Mouse (Mus musculus): ENCODE measurements at regions not wholly inside any gene's neighbourhood (a gene's known extent, or its start where the extent isn't known, plus 50 kb on each side); places are given as distances from the start of the nearest gene placed in this dataset.

DNA sequence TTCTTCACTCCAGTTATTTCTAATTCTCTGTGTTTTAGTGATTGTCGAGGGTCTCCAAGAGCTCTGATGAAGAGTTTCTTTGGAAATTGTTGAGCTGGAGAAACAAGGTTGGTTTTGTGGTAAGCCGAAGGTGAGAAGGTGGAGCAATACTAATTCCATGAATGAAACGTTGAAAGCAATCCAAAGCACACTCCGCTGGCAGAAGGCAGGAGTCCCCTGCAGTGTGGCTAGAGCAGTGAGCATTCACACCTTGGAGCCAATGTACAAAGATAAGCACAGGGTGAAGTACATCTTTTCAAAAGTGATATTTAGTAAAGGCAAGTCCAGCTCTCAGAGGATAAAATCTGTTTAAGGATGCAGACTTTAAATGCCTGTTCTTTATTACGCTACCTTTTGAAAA lies 208.2 kb upstream of the Far2 start:
- whole genome bisulfite sequencing = 84% methylated on average over 5 of the region's 5 CpGs
- no peak overlapping the region for H3K4me2 ChIP-seq
- no peak for ATAC-seq (ENCODE audit: insufficient number of reproducible peaks, insufficient read depth, low FRiP score, low TSS enrichment, low read depth)
- no peak overlapping the region for H3K4me3 ChIP-seq
- H3K9me3 ChIP-seq = no peaks in the 10 kb centered on the region
- no peaks in the 10 kb centered on the region for H3K4me1 ChIP-seq
- H3K27me3 ChIP-seq = no peaks in the 10 kb centered on the region
- no peaks in the 10 kb centered on the region for H3K36me3 ChIP-seq
- no peak overlapping the region for H3K27ac ChIP-seq
- no peak overlapping the region for H3K9ac ChIP-seq

DNA sequence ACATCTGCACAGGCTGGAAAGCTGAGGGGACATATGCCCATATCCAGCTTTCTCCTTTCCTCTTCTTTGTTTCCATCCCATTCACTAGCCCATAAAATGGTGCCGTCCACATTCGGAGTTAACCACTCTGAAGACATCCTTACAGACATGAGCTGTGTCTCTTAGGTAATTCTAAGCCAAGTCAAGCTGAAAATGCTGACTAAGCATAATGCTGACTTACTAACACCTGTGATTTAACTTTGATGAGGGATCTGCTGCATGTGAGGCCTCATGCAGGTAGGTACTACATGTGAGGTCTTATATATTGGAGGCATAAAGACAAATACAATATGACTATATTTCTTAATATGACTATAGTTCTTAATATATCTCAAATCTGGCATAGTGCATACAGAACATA lies 197.1 kb upstream of the Far2 start:
- Histone ChIP-seq H3K4me3 (no peak overlapping the region), H3K36me3 (no peaks in the 10 kb centered on the region), H3K9me3 (no peaks in the 10 kb centered on the region), H3K4me1 (no peaks in the 10 kb centered on the region), H3K27ac (no peak overlapping the region), H3K27me3 (no peaks in the 10 kb centered on the region), H3K9ac (no peak overlapping the region), H3K4me2 (no peak overlapping the region)
- ATAC-seq (ENCODE audit: insufficient number of reproducible peaks, insufficient read depth, low FRiP score, low TSS enrichment, low read depth) = no peak
- WGBS = 98% methylated on average over 2 of the region's 2 CpGs

DNA sequence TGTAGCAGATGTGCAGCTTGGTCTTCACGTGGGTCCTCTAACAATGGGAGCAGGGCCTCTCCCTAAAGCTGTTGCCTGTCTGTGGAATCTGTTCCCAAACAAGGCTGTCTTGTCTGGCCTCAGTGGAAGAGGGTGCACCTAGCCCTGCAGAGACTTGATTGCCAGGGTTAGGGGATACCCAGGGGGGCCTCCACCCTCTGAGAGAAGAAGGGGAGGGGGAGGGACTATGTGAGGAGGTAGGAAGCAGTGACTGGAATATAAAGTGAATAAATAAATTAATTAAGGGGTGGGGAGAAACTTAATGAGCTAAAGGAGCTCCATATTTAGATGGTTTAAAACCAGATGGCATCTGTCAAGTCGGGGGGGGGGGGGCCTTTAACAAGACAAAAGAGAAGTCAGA lies 185.9 kb upstream of the Far2 start:
- WGBS = 50% methylated on average over 2 of the region's 2 CpGs
- no peaks in the 10 kb centered on the region for H3K9me3 ChIP-seq

DNA sequence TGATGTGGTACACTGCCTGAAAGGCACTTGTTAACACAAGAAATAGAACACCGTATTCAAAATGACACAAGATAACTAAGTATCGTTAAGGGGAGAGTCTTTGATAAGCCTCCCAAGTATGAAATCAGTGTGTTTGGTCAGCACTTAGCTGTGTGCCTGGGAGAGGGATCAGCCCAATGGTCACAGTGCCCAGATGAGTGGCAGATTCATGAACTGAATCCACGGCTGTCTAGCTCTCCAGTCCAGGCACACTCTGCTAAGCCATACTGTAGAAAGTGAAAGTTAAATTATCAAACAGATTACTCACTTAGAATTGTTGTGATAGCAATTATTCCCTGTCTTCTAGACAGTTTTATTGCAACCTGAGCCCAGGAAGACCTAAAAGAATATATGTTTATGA lies 176.0 kb upstream of the Far2 start:
- Histone ChIP-seq H3K9me3 (no peaks in the 10 kb centered on the region), H3K4me3 (no peak overlapping the region), H3K9ac (no peak overlapping the region), H3K27ac (no peak overlapping the region), H3K36me3 (no peaks in the 10 kb centered on the region), H3K4me2 (no peak overlapping the region), H3K4me1 (no peaks in the 10 kb centered on the region), H3K27me3 (no peaks in the 10 kb centered on the region)
- 76% methylated on average over 3 of the region's 3 CpGs for WGBS
- ATAC-seq (ENCODE audit: insufficient number of reproducible peaks, insufficient read depth, low FRiP score, low TSS enrichment, low read depth) = no peak

More for the DNA sequence above, 185.9 kb upstream of the Far2 start:
- ATAC-seq (ENCODE audit: insufficient number of reproducible peaks, insufficient read depth, low FRiP score, low TSS enrichment, low read depth) = no peak
- no peak overlapping the region for H3K4me2 ChIP-seq
- no peak overlapping the region for H3K27ac ChIP-seq
- no peak overlapping the region for H3K4me3 ChIP-seq
- no peaks in the 10 kb centered on the region for H3K4me1 ChIP-seq
- no peaks in the 10 kb centered on the region for H3K36me3 ChIP-seq
- H3K9ac ChIP-seq = no peak overlapping the region
- no peaks in the 10 kb centered on the region for H3K27me3 ChIP-seq

DNA sequence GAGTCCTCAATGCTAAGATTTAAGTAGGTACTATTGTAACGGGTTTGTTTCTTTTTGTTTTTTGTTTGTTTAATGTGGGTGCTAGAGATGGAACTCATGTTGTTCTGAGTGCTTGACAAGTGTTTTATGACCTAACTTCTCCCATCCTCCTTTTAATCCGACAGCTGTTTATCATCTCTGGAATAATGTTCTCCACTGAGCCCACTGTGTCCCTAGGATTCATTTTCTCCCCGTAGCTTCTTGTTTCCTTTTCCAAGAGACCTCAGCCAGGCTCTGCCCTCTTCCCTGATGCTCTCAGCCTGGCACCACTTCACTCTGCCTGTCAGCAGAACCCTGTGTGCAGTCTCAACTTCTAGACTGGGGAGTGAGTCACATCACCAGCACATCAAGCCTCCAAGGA lies 173.9 kb upstream of the Far2 start:
- H3K4me3 ChIP-seq = no peak overlapping the region
- no peak overlapping the region for H3K27ac ChIP-seq
- no peaks in the 10 kb centered on the region for H3K9me3 ChIP-seq
- H3K4me2 ChIP-seq = no peak overlapping the region
- no peak overlapping the region for H3K9ac ChIP-seq
- no peaks in the 10 kb centered on the region for H3K4me1 ChIP-seq
- no peaks in the 10 kb centered on the region for H3K27me3 ChIP-seq
- ATAC-seq (ENCODE audit: insufficient number of reproducible peaks, insufficient read depth, low FRiP score, low TSS enrichment, low read depth) = no peak
- H3K36me3 ChIP-seq = no peaks in the 10 kb centered on the region
- WGBS = 70% methylated on average over 3 of the region's 3 CpGs

DNA sequence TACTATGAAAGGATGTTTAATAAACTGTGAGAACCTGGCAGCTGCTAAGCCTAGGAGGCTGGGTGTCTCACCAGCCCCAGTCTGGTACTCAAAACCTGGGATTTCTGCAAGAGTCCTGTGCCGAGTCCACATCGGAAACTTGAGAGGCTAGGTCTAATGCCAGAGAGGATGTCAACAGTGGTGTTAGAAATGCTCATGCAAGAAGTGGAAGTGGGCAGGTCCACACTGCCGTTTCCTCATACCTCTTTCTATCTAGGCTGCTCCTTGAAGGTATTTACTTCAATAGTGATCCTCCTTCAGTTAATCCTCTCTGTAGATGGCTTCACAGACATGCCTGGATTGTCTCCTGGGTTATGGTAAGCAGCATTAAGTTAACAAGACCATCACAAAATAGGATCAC lies 168.6 kb upstream of the Far2 start:
- Histone ChIP-seq H3K36me3 (no peaks in the 10 kb centered on the region), H3K9ac (no peak overlapping the region), H3K9me3 (no peaks in the 10 kb centered on the region), H3K27me3 (no peaks in the 10 kb centered on the region), H3K4me3 (no peak overlapping the region), H3K27ac (no peak overlapping the region), H3K4me1 (no peaks in the 10 kb centered on the region), H3K4me2 (no peak overlapping the region)
- no peak for ATAC-seq (ENCODE audit: insufficient number of reproducible peaks, insufficient read depth, low FRiP score, low TSS enrichment, low read depth)
- 85% methylated on average over 3 of the region's 3 CpGs for WGBS

DNA sequence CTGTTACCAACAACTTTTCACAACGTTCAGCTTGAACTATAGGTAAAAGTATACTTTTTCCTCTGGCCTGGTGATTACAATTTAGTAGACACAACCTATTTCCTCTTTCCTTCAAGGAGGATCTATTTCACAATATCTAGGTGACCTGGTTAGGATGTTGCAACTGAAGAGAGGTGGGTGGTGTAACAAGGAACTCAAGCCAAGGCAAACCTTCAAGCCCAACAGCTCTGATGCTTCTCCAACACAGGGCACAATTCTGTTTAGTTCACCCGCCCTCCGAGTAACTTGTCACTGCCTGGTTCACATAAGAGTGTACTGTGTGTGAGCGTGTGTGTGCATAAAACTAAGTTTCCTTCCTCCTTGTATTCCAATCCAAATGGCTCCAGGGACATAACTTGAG lies 161.2 kb upstream of the Far2 start:
- H3K4me2 ChIP-seq = no peak overlapping the region
- H3K27ac ChIP-seq = no peak overlapping the region
- 79% methylated on average over 4 of the region's 4 CpGs for WGBS
- H3K27me3 ChIP-seq = no peaks in the 10 kb centered on the region
- no peaks in the 10 kb centered on the region for H3K9me3 ChIP-seq
- H3K36me3 ChIP-seq = no peaks in the 10 kb centered on the region
- ATAC-seq (ENCODE audit: insufficient number of reproducible peaks, insufficient read depth, low FRiP score, low TSS enrichment, low read depth) = no peak
- H3K4me1 ChIP-seq = no peaks in the 10 kb centered on the region
- H3K9ac ChIP-seq = no peak overlapping the region
- no peak overlapping the region for H3K4me3 ChIP-seq

DNA sequence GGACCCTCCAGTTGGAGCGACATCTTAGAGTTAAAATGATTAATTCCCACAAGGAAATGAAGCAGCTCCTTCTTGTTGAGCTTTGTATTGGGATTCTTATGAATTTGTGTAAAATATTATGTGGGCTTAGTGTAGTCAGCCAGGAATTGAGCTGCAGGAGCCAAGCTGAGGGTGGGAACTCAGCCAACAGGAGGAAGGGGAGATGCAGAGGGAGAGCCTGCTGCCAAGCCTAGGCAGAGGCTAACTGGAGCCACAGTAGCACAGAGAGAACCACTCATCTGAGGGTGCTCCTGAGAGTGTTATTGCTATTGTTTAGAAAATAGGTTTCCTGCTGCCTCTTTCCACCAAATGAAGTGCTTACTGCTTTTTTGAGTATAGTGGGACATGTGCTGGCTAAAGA lies 127.4 kb upstream of the Far2 start:
- Histone ChIP-seq H3K4me2 (no peak overlapping the region), H3K36me3 (no peaks in the 10 kb centered on the region), H3K9ac (no peak overlapping the region), H3K9me3 (no peaks in the 10 kb centered on the region), H3K4me3 (no peak overlapping the region), H3K4me1 (peaks cover 5% of the 10 kb centered on the region), H3K27me3 (no peaks in the 10 kb centered on the region; the same call in 1 of the 2 replicates), H3K27ac (no peak overlapping the region)
- no peak for ATAC-seq (ENCODE audit: insufficient number of reproducible peaks, insufficient read depth, low FRiP score, low TSS enrichment, low read depth)
- 71% methylated on average over 1 of the region's 1 CpGs for WGBS

DNA sequence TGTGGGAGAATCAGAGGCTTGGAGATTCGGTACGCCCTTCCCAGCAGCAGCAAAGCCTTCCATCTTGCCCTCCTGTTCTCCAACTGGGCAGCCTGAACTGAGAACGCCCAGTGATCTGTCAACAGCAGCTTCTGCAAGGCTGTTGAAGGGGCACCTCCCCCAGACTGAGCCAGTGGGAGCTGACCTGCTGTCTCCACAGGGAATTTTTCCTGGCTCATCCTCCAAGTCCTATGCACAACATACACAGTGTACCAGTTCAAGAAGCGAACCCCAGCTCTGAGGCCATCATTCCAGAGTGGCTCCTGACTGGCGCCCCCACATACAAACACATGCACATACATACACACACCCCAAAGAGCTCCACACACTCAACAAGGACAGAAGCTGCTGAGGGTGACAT lies 126.0 kb upstream of the Far2 start:
- no peak overlapping the region for H3K4me2 ChIP-seq
- no peak overlapping the region for H3K4me3 ChIP-seq
- H3K36me3 ChIP-seq = no peaks in the 10 kb centered on the region
- no peak overlapping the region for H3K27ac ChIP-seq
- H3K9me3 ChIP-seq = no peaks in the 10 kb centered on the region
- H3K4me1 ChIP-seq = peaks cover 5% of the 10 kb centered on the region
- H3K27me3 ChIP-seq = no peaks in the 10 kb centered on the region; the same call in 1 of the 2 replicates
- no peak overlapping the region for H3K9ac ChIP-seq
- no peak for ATAC-seq (ENCODE audit: insufficient number of reproducible peaks, insufficient read depth, low FRiP score, low TSS enrichment, low read depth)
- WGBS = 71% methylated on average over 5 of the region's 5 CpGs

DNA sequence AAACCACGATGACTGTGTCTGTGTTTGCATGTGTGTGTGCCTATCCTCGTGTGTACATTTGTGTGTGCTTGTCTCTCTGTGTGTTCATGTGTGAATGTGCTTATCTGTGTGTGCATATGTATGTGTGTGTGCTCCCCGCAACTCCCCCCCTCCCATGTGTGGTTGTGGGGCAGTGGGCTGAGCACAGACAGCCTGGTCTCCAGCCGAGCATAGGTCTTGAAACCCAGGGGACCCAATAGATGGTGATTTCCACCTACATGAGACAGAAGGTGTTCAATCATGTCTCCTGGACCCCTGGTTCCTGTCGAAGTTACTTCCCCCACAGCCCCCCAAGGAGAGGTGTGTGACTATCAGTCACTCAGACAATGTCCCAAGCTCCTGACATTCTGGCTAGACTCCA lies 124.6 kb upstream of the Far2 start:
- 75% methylated on average over 5 of the region's 5 CpGs for WGBS
- Histone ChIP-seq H3K27ac (no peak overlapping the region), H3K9me3 (no peaks in the 10 kb centered on the region), H3K4me3 (no peak overlapping the region), H3K36me3 (no peaks in the 10 kb centered on the region), H3K4me1 (peaks cover 5% of the 10 kb centered on the region), H3K27me3 (no peaks in the 10 kb centered on the region; the same call in 1 of the 2 replicates), H3K9ac (no peak overlapping the region), H3K4me2 (no peak overlapping the region)
- no peak for ATAC-seq (ENCODE audit: insufficient number of reproducible peaks, insufficient read depth, low FRiP score, low TSS enrichment, low read depth)

DNA sequence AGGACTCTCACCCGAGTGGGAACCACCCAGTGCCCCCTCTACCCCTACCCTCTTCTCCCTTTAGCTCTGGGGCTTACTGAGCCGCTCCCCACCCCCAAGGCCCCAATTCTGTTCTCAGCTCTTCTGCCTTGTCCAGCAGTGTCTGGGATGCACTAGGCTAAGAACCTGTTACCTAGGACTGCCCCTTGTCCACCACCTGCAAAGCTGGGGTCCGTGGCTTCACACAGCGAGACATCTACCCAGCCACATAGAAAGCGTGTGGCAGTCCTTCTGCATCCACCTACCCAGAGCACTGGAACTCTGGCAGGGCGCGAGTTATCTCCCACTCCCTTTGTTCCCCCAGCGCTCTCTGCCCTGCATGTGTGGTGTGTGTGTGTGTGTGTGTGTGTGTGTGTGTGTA lies 123.8 kb upstream of the Far2 start:
- H3K4me1 ChIP-seq = peaks cover 5% of the 10 kb centered on the region
- 90% methylated on average over 8 of the region's 8 CpGs for WGBS
- no peak for ATAC-seq (ENCODE audit: insufficient number of reproducible peaks, insufficient read depth, low FRiP score, low TSS enrichment, low read depth)

DNA sequence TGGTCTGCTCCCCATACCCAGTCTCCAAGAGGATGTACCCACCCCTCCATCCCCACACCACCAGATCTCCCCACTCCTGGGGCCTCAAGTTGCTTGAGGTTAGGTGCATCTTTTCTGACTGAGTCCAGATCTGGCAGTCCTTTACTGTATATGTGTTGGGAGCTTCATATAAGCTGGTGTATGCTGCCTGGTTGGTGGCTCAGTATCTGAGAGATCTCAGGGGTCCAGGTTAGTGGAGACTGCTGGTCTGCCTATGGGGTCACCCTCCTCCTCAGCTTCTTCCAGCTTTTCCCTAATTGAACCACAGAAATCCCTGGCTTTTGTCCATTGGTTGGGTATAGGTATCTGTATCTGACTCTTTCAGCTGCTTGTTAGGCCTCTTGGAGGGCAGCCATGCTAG lies 118.1 kb upstream of the Far2 start:
- Histone ChIP-seq H3K9ac (no peak overlapping the region), H3K4me1 (no peaks in the 10 kb centered on the region), H3K4me3 (no peak overlapping the region), H3K36me3 (no peaks in the 10 kb centered on the region), H3K27ac (no peak overlapping the region), H3K4me2 (no peak overlapping the region), H3K27me3 (no peaks in the 10 kb centered on the region), H3K9me3 (no peaks in the 10 kb centered on the region)
- no peak for ATAC-seq (ENCODE audit: insufficient number of reproducible peaks, insufficient read depth, low FRiP score, low TSS enrichment, low read depth)

More for the DNA sequence above, 123.8 kb upstream of the Far2 start:
- H3K27ac ChIP-seq = no peak overlapping the region
- no peak overlapping the region for H3K9ac ChIP-seq
- H3K27me3 ChIP-seq = no peaks in the 10 kb centered on the region; the same call in 1 of the 2 replicates
- H3K36me3 ChIP-seq = no peaks in the 10 kb centered on the region
- H3K9me3 ChIP-seq = no peaks in the 10 kb centered on the region
- no peak overlapping the region for H3K4me2 ChIP-seq
- H3K4me3 ChIP-seq = no peak overlapping the region

DNA sequence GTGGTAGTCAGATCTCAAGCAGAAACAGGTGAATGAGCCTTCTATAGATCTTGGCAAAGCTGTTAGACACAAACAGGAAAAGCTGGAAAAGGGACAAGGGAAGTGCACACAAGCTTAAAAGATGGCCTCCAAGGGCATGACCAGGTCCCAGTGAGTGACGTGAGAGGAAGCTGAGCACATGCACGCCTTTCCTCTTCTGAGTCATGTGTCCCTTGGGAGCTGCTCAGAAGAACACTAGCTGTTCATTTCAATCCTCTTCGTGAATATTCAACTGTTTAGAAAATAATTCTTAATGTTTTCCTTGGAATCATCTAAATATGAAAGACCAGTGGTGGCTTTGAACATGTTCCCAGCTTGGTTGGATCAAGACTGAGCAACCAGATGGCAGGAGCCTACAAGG lies 103.0 kb upstream of the Far2 start:
- Histone ChIP-seq H3K36me3 (no peaks in the 10 kb centered on the region), H3K4me1 (no peaks in the 10 kb centered on the region), H3K4me3 (no peak overlapping the region), H3K9me3 (no peaks in the 10 kb centered on the region), H3K9ac (no peak overlapping the region), H3K27ac (no peak overlapping the region), H3K4me2 (no peak overlapping the region), H3K27me3 (no peaks in the 10 kb centered on the region)
- no peak for ATAC-seq (ENCODE audit: insufficient number of reproducible peaks, insufficient read depth, low FRiP score, low TSS enrichment, low read depth)
- 64% methylated on average over 3 of the region's 3 CpGs for WGBS
